Mouse (Mus musculus): Measurements from ENCODE around the gene Asphd1.

GRCm38 (mm10) chr7:126975893-126975949, 26.3 kb upstream of the Asphd1 start, which contains the start of gene Cdipt:
- TF ChIP-seq CTCF (IDR thresholded peaks at IDR 0.05; ENCODE audit: borderline replicate concordance, insufficient read depth, low read depth, low read length) (no peak), POLR2A (IDR thresholded peaks at IDR 0.05; ENCODE audit: borderline replicate concordance, insufficient read depth, low read length) (no peak)

Measured in cerebellum, adult 2 months (tissue).